Mouse (Mus musculus): ENCODE measurements at regions not wholly inside any gene's neighbourhood (a gene's known extent, or its start where the extent isn't known, plus 50 kb on each side); places are given as distances from the start of the nearest gene placed in this dataset.

GRCm38 (mm10) chr5:118339676-118340661 is 94.9 kb downstream of the 2410131K14Rik start:
- H3K36me3 ChIP-seq (ENCODE audit: insufficient read depth): no peaks in the 10 kb centered on the region
- no peak overlapping the region for H3K4me3 ChIP-seq (ENCODE audit: low read depth, low read length)
- no peaks in the 10 kb centered on the region for H3K27me3 ChIP-seq (ENCODE audit: insufficient read depth, low read length)
- no peak for TF ChIP-seq CTCF (IDR thresholded peaks at IDR 0.05; ENCODE audit: low read depth)
- 39% methylated on average over 21 of the region's 22 CpGs for WGBS
- no peaks in the 10 kb centered on the region for H3K9me3 ChIP-seq (ENCODE audit: low read length)
- DNase-seq: peak; percentile 57
- H3K27ac ChIP-seq (ENCODE audit: low read depth, low read length): peak overlapping the region; percentile 29; the same call in 1 of the 2 replicates
- H3K9ac ChIP-seq: no peak overlapping the region
- peaks cover 2% of the 10 kb centered on the region; the same call in 1 of the 2 replicates for H3K4me1 ChIP-seq (ENCODE audit: insufficient read depth)
- no peak overlapping the region for H3K4me2 ChIP-seq (ENCODE audit: low read depth)
- peak; percentile 66 for ATAC-seq

- Histone ChIP-seq H3K27me3 (ENCODE audit: insufficient read depth, low read length) (no peaks in the 10 kb centered on the region), H3K4me2 (ENCODE audit: low read depth) (peak overlapping the region; percentile 1), H3K9me3 (ENCODE audit: low read length) (no peaks in the 10 kb centered on the region), H3K27ac (ENCODE audit: low read depth, low read length) (no peak overlapping the region), H3K36me3 (ENCODE audit: insufficient read depth) (no peaks in the 10 kb centered on the region), H3K9ac (no peak overlapping the region), H3K4me1 (ENCODE audit: insufficient read depth) (peaks cover 2% of the 10 kb centered on the region; the same call in 1 of the 2 replicates), H3K4me3 (ENCODE audit: low read depth, low read length) (no peak overlapping the region)
- TF ChIP-seq CTCF (IDR thresholded peaks at IDR 0.05; ENCODE audit: low read depth): no peak
- DNase-seq: peak; percentile 31
- peak; percentile 40; the same call in 1 of the 2 replicates for ATAC-seq
- WGBS: 19% methylated on average over 19 of the region's 19 CpGs
Measured at GRCm38 (mm10) chr5:118343444-118344320, 98.7 kb downstream of the 2410131K14Rik start.

GRCm38 (mm10) chr5:118345226-118345625 is 100.2 kb downstream of the 2410131K14Rik start:
- DNase-seq: no peak
- ATAC-seq: no peak
- H3K36me3 ChIP-seq (ENCODE audit: insufficient read depth): no peaks in the 10 kb centered on the region
- H3K27me3 ChIP-seq (ENCODE audit: insufficient read depth, low read length): no peaks in the 10 kb centered on the region
- H3K9ac ChIP-seq: no peak overlapping the region
- no peak overlapping the region for H3K4me2 ChIP-seq (ENCODE audit: low read depth)
- 46% methylated on average over 3 of the region's 3 CpGs for WGBS
- H3K27ac ChIP-seq (ENCODE audit: low read depth, low read length): no peak overlapping the region
- H3K4me1 ChIP-seq (ENCODE audit: insufficient read depth): peaks cover 2% of the 10 kb centered on the region; the same call in 1 of the 2 replicates
- no peaks in the 10 kb centered on the region for H3K9me3 ChIP-seq (ENCODE audit: low read length)
- TF ChIP-seq CTCF (IDR thresholded peaks at IDR 0.05; ENCODE audit: low read depth): no peak
- no peak overlapping the region for H3K4me3 ChIP-seq (ENCODE audit: low read depth, low read length)

GRCm38 (mm10) chr5:118349057-118349456 is 104.0 kb downstream of the 2410131K14Rik start:
- ATAC-seq (no peak), DNase-seq (no peak)
- no peaks in the 10 kb centered on the region for H3K9me3 ChIP-seq (ENCODE audit: low read length)
- H3K4me3 ChIP-seq (ENCODE audit: low read depth, low read length): no peak overlapping the region
- no peak overlapping the region for H3K4me2 ChIP-seq (ENCODE audit: low read depth)
- H3K27me3 ChIP-seq (ENCODE audit: insufficient read depth, low read length): no peaks in the 10 kb centered on the region
- no peaks in the 10 kb centered on the region; the same call in 1 of the 2 replicates for H3K4me1 ChIP-seq (ENCODE audit: insufficient read depth)
- no peaks in the 10 kb centered on the region for H3K36me3 ChIP-seq (ENCODE audit: insufficient read depth)
- H3K9ac ChIP-seq: no peak overlapping the region
- H3K27ac ChIP-seq (ENCODE audit: low read depth, low read length): no peak overlapping the region
- no peak for TF ChIP-seq CTCF (IDR thresholded peaks at IDR 0.05; ENCODE audit: low read depth)
- WGBS: 92% methylated on average over 3 of the region's 3 CpGs

- H3K9me3 ChIP-seq (ENCODE audit: low read length): no peaks in the 10 kb centered on the region
- DNase-seq (no peak), ATAC-seq (no peak)
- no peak overlapping the region for H3K9ac ChIP-seq
- WGBS: 16% methylated on average over 1 of the region's 1 CpGs
- no peak overlapping the region for H3K27ac ChIP-seq (ENCODE audit: low read depth, low read length)
- no peaks in the 10 kb centered on the region for H3K36me3 ChIP-seq (ENCODE audit: insufficient read depth)
- H3K4me2 ChIP-seq (ENCODE audit: low read depth): no peak overlapping the region
- H3K4me3 ChIP-seq (ENCODE audit: low read depth, low read length): no peak overlapping the region
- H3K27me3 ChIP-seq (ENCODE audit: insufficient read depth, low read length): no peaks in the 10 kb centered on the region
- no peaks in the 10 kb centered on the region for H3K4me1 ChIP-seq (ENCODE audit: insufficient read depth)
- no peak for TF ChIP-seq CTCF (IDR thresholded peaks at IDR 0.05; ENCODE audit: low read depth)
Measured at GRCm38 (mm10) chr5:118351301-118351700, 106.3 kb downstream of the 2410131K14Rik start.

GRCm38 (mm10) chr5:118352142-118352541 is 107.1 kb downstream of the 2410131K14Rik start:
- H3K36me3 ChIP-seq (ENCODE audit: insufficient read depth): no peaks in the 10 kb centered on the region
- 95% methylated on average over 4 of the region's 4 CpGs for WGBS
- TF ChIP-seq CTCF (IDR thresholded peaks at IDR 0.05; ENCODE audit: low read depth): no peak
- H3K4me1 ChIP-seq (ENCODE audit: insufficient read depth): no peaks in the 10 kb centered on the region
- DNase-seq (no peak), ATAC-seq (no peak)
- no peaks in the 10 kb centered on the region for H3K27me3 ChIP-seq (ENCODE audit: insufficient read depth, low read length)
- no peak overlapping the region for H3K4me2 ChIP-seq (ENCODE audit: low read depth)
- H3K27ac ChIP-seq (ENCODE audit: low read depth, low read length): no peak overlapping the region
- H3K4me3 ChIP-seq (ENCODE audit: low read depth, low read length): no peak overlapping the region
- H3K9ac ChIP-seq: no peak overlapping the region
- H3K9me3 ChIP-seq (ENCODE audit: low read length): no peaks in the 10 kb centered on the region

Data from forebrain, postnatal 0 days (tissue).